Mouse (Mus musculus): ENCODE measurements at regions not wholly inside any gene's neighbourhood (a gene's known extent, or its start where the extent isn't known, plus 50 kb on each side); places are given as distances from the start of the nearest gene placed in this dataset.
"Not testable (repeated sequence)": the region's sequence is repeated elsewhere in the genome, so short reads cannot be mapped to it uniquely, and the experiment has no call there.

- not testable (repeated sequence) for H3K4me3 ChIP-seq (replicated peaks; ENCODE audit: low read length); H3K27ac ChIP-seq (ENCODE audit: low read length); H3K9ac ChIP-seq (replicated peaks; ENCODE audit: low read depth, low read length); H3K9me3 ChIP-seq (ENCODE audit: control insufficient read depth, low read length); H3K4me2 ChIP-seq (ENCODE audit: low read length); H3K27me3 ChIP-seq (replicated peaks; ENCODE audit: control insufficient read depth, insufficient read depth, low read length); H3K36me3 ChIP-seq (ENCODE audit: control insufficient read depth, insufficient read depth); ATAC-seq
- peaks cover 15% of the 10 kb centered on the region for H3K4me1 ChIP-seq (replicated peaks; ENCODE audit: control insufficient read depth, insufficient read depth, low read length)
- 63% methylated on average over 3 of the region's 3 CpGs for WGBS
Measured at GRCm38 (mm10) chr2:53440301-53440700, 248.8 kb downstream of the Arl6ip6 start.

GRCm38 (mm10) chr2:53460265-53460664 is 268.7 kb downstream of the Arl6ip6 start:
- WGBS = 56% methylated on average over 3 of the region's 3 CpGs
- peak; percentile 55; the same call in 1 of the 2 replicates for ATAC-seq
- H3K9me3 ChIP-seq (ENCODE audit: control insufficient read depth, low read length) = no peaks in the 10 kb centered on the region
- no peak overlapping the region for H3K4me3 ChIP-seq (replicated peaks; ENCODE audit: low read length)
- no peaks in the 10 kb centered on the region for H3K27me3 ChIP-seq (replicated peaks; ENCODE audit: control insufficient read depth, insufficient read depth, low read length)
- no peak overlapping the region for H3K9ac ChIP-seq (replicated peaks; ENCODE audit: low read depth, low read length)
- H3K4me1 ChIP-seq (replicated peaks; ENCODE audit: control insufficient read depth, insufficient read depth, low read length) = no peaks in the 10 kb centered on the region
- no peak overlapping the region for H3K27ac ChIP-seq (ENCODE audit: low read length)
- no peak overlapping the region for H3K4me2 ChIP-seq (ENCODE audit: low read length)
- no peaks in the 10 kb centered on the region for H3K36me3 ChIP-seq (ENCODE audit: control insufficient read depth, insufficient read depth)

- no peak for ATAC-seq
- H3K9me3 ChIP-seq (ENCODE audit: control insufficient read depth, low read length) = no peaks in the 10 kb centered on the region
- H3K36me3 ChIP-seq (ENCODE audit: control insufficient read depth, insufficient read depth) = no peaks in the 10 kb centered on the region
- no peaks in the 10 kb centered on the region for H3K4me1 ChIP-seq (replicated peaks; ENCODE audit: control insufficient read depth, insufficient read depth, low read length)
- no peaks in the 10 kb centered on the region for H3K27me3 ChIP-seq (replicated peaks; ENCODE audit: control insufficient read depth, insufficient read depth, low read length)
- WGBS = 90% methylated on average over 4 of the region's 4 CpGs
- no peak overlapping the region for H3K9ac ChIP-seq (replicated peaks; ENCODE audit: low read depth, low read length)
- no peak overlapping the region for H3K4me3 ChIP-seq (replicated peaks; ENCODE audit: low read length)
- H3K4me2 ChIP-seq (ENCODE audit: low read length) = no peak overlapping the region
- no peak overlapping the region for H3K27ac ChIP-seq (ENCODE audit: low read length)
Measured at GRCm38 (mm10) chr2:53474455-53474854, 282.9 kb downstream of the Arl6ip6 start.

GRCm38 (mm10) chr2:53479051-53479450 is 287.5 kb downstream of the Arl6ip6 start:
- H3K4me3 ChIP-seq (replicated peaks; ENCODE audit: low read length); ATAC-seq; H3K27ac ChIP-seq (ENCODE audit: low read length); H3K4me2 ChIP-seq (ENCODE audit: low read length); H3K4me1 ChIP-seq (replicated peaks; ENCODE audit: control insufficient read depth, insufficient read depth, low read length); H3K27me3 ChIP-seq (replicated peaks; ENCODE audit: control insufficient read depth, insufficient read depth, low read length); H3K9ac ChIP-seq (replicated peaks; ENCODE audit: low read depth, low read length); H3K36me3 ChIP-seq (ENCODE audit: control insufficient read depth, insufficient read depth); H3K9me3 ChIP-seq (ENCODE audit: control insufficient read depth, low read length): not testable (repeated sequence)
- 89% methylated on average over 4 of the region's 4 CpGs for WGBS

GRCm38 (mm10) chr2:53488301-53488700 is 296.8 kb downstream of the Arl6ip6 start:
- WGBS = 24% methylated on average over 1 of the region's 1 CpGs
- no peaks in the 10 kb centered on the region for H3K36me3 ChIP-seq (ENCODE audit: control insufficient read depth, insufficient read depth)
- ATAC-seq = peak; percentile 67
- H3K9ac ChIP-seq (replicated peaks; ENCODE audit: low read depth, low read length) = no peak overlapping the region
- no peak overlapping the region for H3K4me2 ChIP-seq (ENCODE audit: low read length)
- H3K9me3 ChIP-seq (ENCODE audit: control insufficient read depth, low read length) = no peaks in the 10 kb centered on the region
- no peak overlapping the region for H3K27ac ChIP-seq (ENCODE audit: low read length)
- no peaks in the 10 kb centered on the region for H3K27me3 ChIP-seq (replicated peaks; ENCODE audit: control insufficient read depth, insufficient read depth, low read length)
- H3K4me1 ChIP-seq (replicated peaks; ENCODE audit: control insufficient read depth, insufficient read depth, low read length) = no peaks in the 10 kb centered on the region
- no peak overlapping the region for H3K4me3 ChIP-seq (replicated peaks; ENCODE audit: low read length)

- H3K9me3 ChIP-seq (ENCODE audit: control insufficient read depth, low read length) = no peaks in the 10 kb centered on the region
- no peaks in the 10 kb centered on the region for H3K36me3 ChIP-seq (ENCODE audit: control insufficient read depth, insufficient read depth)
- no peaks in the 10 kb centered on the region for H3K27me3 ChIP-seq (replicated peaks; ENCODE audit: control insufficient read depth, insufficient read depth, low read length)
- no peaks in the 10 kb centered on the region for H3K4me1 ChIP-seq (replicated peaks; ENCODE audit: control insufficient read depth, insufficient read depth, low read length)
- ATAC-seq = 0 out of 2 replicates have a peak, but pooled peaks have one; percentile 55
- WGBS = 21% methylated on average over 4 of the region's 4 CpGs
- H3K4me2 ChIP-seq (ENCODE audit: low read length) = no peak overlapping the region
- H3K4me3 ChIP-seq (replicated peaks; ENCODE audit: low read length) = no peak overlapping the region
- H3K9ac ChIP-seq (replicated peaks; ENCODE audit: low read depth, low read length) = no peak overlapping the region
- H3K27ac ChIP-seq (ENCODE audit: low read length) = no peak overlapping the region
Measured at GRCm38 (mm10) chr2:53490805-53491585, 299.5 kb downstream of the Arl6ip6 start.

- 89% methylated on average over 2 of the region's 2 CpGs for WGBS
- ATAC-seq = no peak
- H3K4me2 ChIP-seq (ENCODE audit: low read length) = no peak overlapping the region
- no peaks in the 10 kb centered on the region for H3K9me3 ChIP-seq (ENCODE audit: control insufficient read depth, low read length)
- H3K4me1 ChIP-seq (replicated peaks; ENCODE audit: control insufficient read depth, insufficient read depth, low read length) = no peaks in the 10 kb centered on the region
- H3K9ac ChIP-seq (replicated peaks; ENCODE audit: low read depth, low read length) = no peak overlapping the region
- no peak overlapping the region for H3K27ac ChIP-seq (ENCODE audit: low read length)
- no peaks in the 10 kb centered on the region for H3K36me3 ChIP-seq (ENCODE audit: control insufficient read depth, insufficient read depth)
- no peaks in the 10 kb centered on the region for H3K27me3 ChIP-seq (replicated peaks; ENCODE audit: control insufficient read depth, insufficient read depth, low read length)
- H3K4me3 ChIP-seq (replicated peaks; ENCODE audit: low read length) = no peak overlapping the region
Measured at GRCm38 (mm10) chr2:53492788-53493187, 301.3 kb downstream of the Arl6ip6 start.

- Histone ChIP-seq H3K9ac (replicated peaks; ENCODE audit: low read depth, low read length) (peak overlapping the region; percentile 51), H3K4me1 (replicated peaks; ENCODE audit: control insufficient read depth, insufficient read depth, low read length) (peaks cover 6% of the 10 kb centered on the region; the same call in 1 of the 2 replicates), H3K4me3 (replicated peaks; ENCODE audit: low read length) (peak overlapping the region; percentile 39), H3K27ac (ENCODE audit: low read length) (peak overlapping the region; percentile 43; the same call in 1 of the 2 replicates), H3K9me3 (ENCODE audit: control insufficient read depth, low read length) (no peaks in the 10 kb centered on the region), H3K4me2 (ENCODE audit: low read length) (peak overlapping the region; percentile 62), H3K36me3 (ENCODE audit: control insufficient read depth, insufficient read depth) (no peaks in the 10 kb centered on the region), H3K27me3 (replicated peaks; ENCODE audit: control insufficient read depth, insufficient read depth, low read length) (no peaks in the 10 kb centered on the region)
- peak; percentile 90 for ATAC-seq
- WGBS = 12% methylated on average over 14 of the region's 14 CpGs
Measured at GRCm38 (mm10) chr2:53501657-53502274, 310.2 kb downstream of the Arl6ip6 start.

- H3K27ac ChIP-seq (ENCODE audit: low read length) = no peak overlapping the region
- H3K9me3 ChIP-seq (ENCODE audit: control insufficient read depth, low read length) = no peaks in the 10 kb centered on the region
- no peaks in the 10 kb centered on the region for H3K27me3 ChIP-seq (replicated peaks; ENCODE audit: control insufficient read depth, insufficient read depth, low read length)
- 24% methylated on average over 4 of the region's 4 CpGs for WGBS
- peak; percentile 72 for ATAC-seq
- no peak overlapping the region for H3K4me3 ChIP-seq (replicated peaks; ENCODE audit: low read length)
- peaks cover 6% of the 10 kb centered on the region; the same call in 1 of the 2 replicates for H3K4me1 ChIP-seq (replicated peaks; ENCODE audit: control insufficient read depth, insufficient read depth, low read length)
- H3K9ac ChIP-seq (replicated peaks; ENCODE audit: low read depth, low read length) = no peak overlapping the region
- peak overlapping the region; percentile 21; the same call in 1 of the 2 replicates for H3K4me2 ChIP-seq (ENCODE audit: low read length)
- H3K36me3 ChIP-seq (ENCODE audit: control insufficient read depth, insufficient read depth) = no peaks in the 10 kb centered on the region
Measured at GRCm38 (mm10) chr2:53502275-53502667, 310.7 kb downstream of the Arl6ip6 start.
